Mouse (Mus musculus) heart, embryonic 16.5 days (tissue): Measurements from ENCODE around the gene Kcnj6. TPM values are rescaled to one million over a fixed set of nuclear protein-coding genes. Genes with fewer than 3 reads are reported as not detected.
A peak's percentile ranks its signal among the peaks of the same experiment; 100 is the strongest.

Experiments
- ATAC-seq: fragments of 200-750 bp; cut with Nextera tagmentation; replicated peaks from 2 replicates; pipeline ENCODE4 v1.8.0; 2017; ENCODE audit warnings: moderate number of reproducible peaks; ENCODE audit not compliant: insufficient read depth, low FRiP score; ENCODE audit errors: extremely low read depth
- H3K27ac ChIP-seq: fragments of 300-500 bp; sonication (generic); 2 replicates; pipeline ENCODE4 v1.5.1; 2014; ENCODE audit warnings: mild to moderate bottlenecking, low read length, control low read depth, moderate library complexity
- H3K27me3 ChIP-seq: fragments of 300-500 bp; sonication (generic); 2 replicates; pipeline ENCODE4 v1.6.1; 2014; ENCODE audit warnings: low read length, mixed read lengths; ENCODE audit not compliant: control insufficient read depth, insufficient read depth
- H3K36me3 ChIP-seq: fragments of 300-500 bp; sonication (generic); 2 replicates; pipeline ENCODE4 v1.6.1; 2014; ENCODE audit not compliant: control insufficient read depth, insufficient read depth
- H3K4me1 ChIP-seq: fragments of 300-500 bp; sonication (generic); 2 replicates; pipeline ENCODE4 v1.6.1; 2014; ENCODE audit warnings: low read length, mixed read lengths; ENCODE audit not compliant: control insufficient read depth, insufficient read depth
- H3K4me2 ChIP-seq: fragments of 300-500 bp; sonication (generic); 2 replicates; pipeline ENCODE4 v1.6.1; 2014; ENCODE audit warnings: low read depth, mild to moderate bottlenecking, control low read depth, low read length
- H3K4me3 ChIP-seq: fragments of 300-500 bp; sonication (generic); 2 replicates; pipeline ENCODE4 v1.5.1; 2014; ENCODE audit warnings: mild to moderate bottlenecking, control low read depth, low read length
- H3K9ac ChIP-seq: fragments of 300-500 bp; sonication (generic); 2 replicates; pipeline ENCODE4 v1.6.1; 2014; ENCODE audit warnings: low read length, control low read depth
- H3K9me3 ChIP-seq: fragments of 300-500 bp; sonication (generic); replicated peaks from 2 replicates; pipeline ENCODE4 v1.6.1; 2016; ENCODE audit warnings: low read length; ENCODE audit not compliant: control insufficient read depth
- WGBS: fragments of 180-500 bp; shearing (Covaris S2); extraction: QIAGEN DNeasy Blood & Tissue Kit; methylation state at CpG from one replicate; pipeline ENCODE4 v1.1.7; 2014; 5-methylcytosine and 5-hydroxymethylcytosine counted together
- polyA plus RNA-seq: library from polyadenylated mRNA; unstranded; fragments of >200 nt; fragmentation: Nextera tagmentation; extraction: Ambion mirVana; gene quantifications from 2 replicates; pipeline ENCODE4 v1.2.1, GENCODE M21; 2015

Kcnj6 gene
- 0.07 TPM in 1 of 2 replicates, not detected in the other for polyA plus RNA-seq

- Histone ChIP-seq H3K4me2 (peak within 1 kb of the TSS; percentile 44), H3K36me3 (no peaks in the 10 kb centered on the region), H3K4me1 (no peaks in the 10 kb centered on the region), H3K27me3 (peaks cover 37% of the 10 kb centered on the region), H3K27ac (no peak within 1 kb of the TSS), H3K9ac (no peak within 1 kb of the TSS), H3K9me3 (no peaks in the 10 kb centered on the region), H3K4me3 (peak within 1 kb of the TSS; percentile 12)
- ATAC-seq, result no peak
- WGBS, result 1% methylated on average over 43 of the region's 43 CpGs
Measured at GRCm38 (mm10) chr16:94997340-94997849, at the start of gene Kcnj6. Kcnj6 (minus strand) TSS chr16:94997701.

DNA sequence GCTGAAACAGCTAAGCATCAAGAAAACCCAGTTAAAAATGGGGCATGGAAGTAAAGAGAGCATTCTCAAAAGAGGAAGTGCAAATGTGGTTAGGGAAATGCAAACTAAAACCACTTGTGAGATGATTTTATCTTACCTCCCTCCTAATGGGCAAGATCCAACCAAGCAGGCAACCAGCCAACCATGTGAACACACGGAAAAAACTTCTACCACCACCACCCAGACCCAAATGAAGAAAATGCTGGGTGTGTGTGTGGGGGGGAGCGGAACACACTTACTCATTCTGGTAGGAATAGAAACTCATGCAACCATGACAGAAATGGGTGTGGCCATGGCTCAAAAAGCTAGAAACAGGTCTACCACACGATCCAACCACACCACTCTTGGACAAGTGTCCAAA is 12.4 kb upstream of the Kcnj6 start:
- Histone ChIP-seq H3K4me3 (no peak overlapping the region), H3K9me3 (no peaks in the 10 kb centered on the region), H3K4me2 (no peak overlapping the region), H3K4me1 (no peaks in the 10 kb centered on the region), H3K27ac (no peak overlapping the region), H3K27me3 (no peaks in the 10 kb centered on the region), H3K36me3 (no peaks in the 10 kb centered on the region), H3K9ac (no peak overlapping the region)
- ATAC-seq, result no peak
- 80% methylated on average over 3 of the region's 3 CpGs for WGBS

DNA sequence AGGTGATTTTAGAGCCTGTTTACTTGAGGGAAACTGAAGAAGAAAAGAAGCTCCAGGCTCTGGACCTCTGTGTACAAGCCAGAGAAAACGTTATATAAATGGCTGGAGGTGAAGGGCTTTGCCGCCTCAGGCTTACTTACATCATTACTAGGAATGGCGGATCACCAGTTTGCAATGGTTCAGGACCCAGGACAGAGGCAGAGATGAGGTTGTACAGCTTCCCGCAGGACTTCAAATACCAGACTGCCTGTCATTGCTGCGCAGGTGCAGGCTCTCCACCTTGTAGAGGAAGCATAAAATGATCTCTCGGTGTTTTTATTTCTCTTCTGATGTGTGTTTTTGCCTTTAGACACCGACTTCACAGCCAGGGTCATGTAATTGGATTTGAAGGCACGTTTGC is 7.1 kb upstream of the Kcnj6 start:
- Histone ChIP-seq H3K9ac (no peak overlapping the region), H3K4me1 (no peaks in the 10 kb centered on the region), H3K4me2 (no peak overlapping the region), H3K9me3 (no peaks in the 10 kb centered on the region), H3K27me3 (0 out of 2 replicates have a peak, but pooled peaks cover 3% of the 10 kb centered on the region), H3K4me3 (no peak overlapping the region), H3K27ac (no peak overlapping the region), H3K36me3 (no peaks in the 10 kb centered on the region)
- ATAC-seq, result no peak
- 25% methylated on average over 8 of the region's 8 CpGs for WGBS

- no peaks in the 10 kb centered on the region for H3K9me3 ChIP-seq
- H3K36me3 ChIP-seq, result no peaks in the 10 kb centered on the region
- H3K4me3 ChIP-seq, result no peak overlapping the region
- H3K4me1 ChIP-seq, result no peaks in the 10 kb centered on the region
- 61% methylated on average over 5 of the region's 5 CpGs for WGBS
- H3K27me3 ChIP-seq, result peaks cover 37% of the 10 kb centered on the region
- H3K27ac ChIP-seq, result no peak overlapping the region
- no peak for ATAC-seq
- H3K4me2 ChIP-seq, result no peak overlapping the region
- no peak overlapping the region for H3K9ac ChIP-seq
Measured at GRCm38 (mm10) chr16:94999551-94999950, 2.0 kb upstream of the Kcnj6 start.

- Histone ChIP-seq H3K27ac (no peak overlapping the region), H3K27me3 (peaks cover 37% of the 10 kb centered on the region), H3K4me3 (no peak overlapping the region), H3K9ac (no peak overlapping the region), H3K4me2 (no peak overlapping the region), H3K4me1 (no peaks in the 10 kb centered on the region), H3K9me3 (no peaks in the 10 kb centered on the region), H3K36me3 (no peaks in the 10 kb centered on the region)
- WGBS, result 57% methylated on average over 3 of the region's 3 CpGs
- ATAC-seq, result no peak
Measured at GRCm38 (mm10) chr16:94999019-94999418, 1.5 kb upstream of the Kcnj6 start.

GRCm38 (mm10) chr16:94996791-94997281 is 665 bp downstream of the Kcnj6 start:
- no peak for ATAC-seq
- Histone ChIP-seq H3K4me3 (no peak overlapping the region), H3K27ac (no peak overlapping the region), H3K4me2 (no peak overlapping the region), H3K36me3 (no peaks in the 10 kb centered on the region), H3K27me3 (peaks cover 37% of the 10 kb centered on the region), H3K9ac (no peak overlapping the region), H3K9me3 (no peaks in the 10 kb centered on the region), H3K4me1 (no peaks in the 10 kb centered on the region)
- WGBS, result 19% methylated on average over 16 of the region's 16 CpGs

DNA sequence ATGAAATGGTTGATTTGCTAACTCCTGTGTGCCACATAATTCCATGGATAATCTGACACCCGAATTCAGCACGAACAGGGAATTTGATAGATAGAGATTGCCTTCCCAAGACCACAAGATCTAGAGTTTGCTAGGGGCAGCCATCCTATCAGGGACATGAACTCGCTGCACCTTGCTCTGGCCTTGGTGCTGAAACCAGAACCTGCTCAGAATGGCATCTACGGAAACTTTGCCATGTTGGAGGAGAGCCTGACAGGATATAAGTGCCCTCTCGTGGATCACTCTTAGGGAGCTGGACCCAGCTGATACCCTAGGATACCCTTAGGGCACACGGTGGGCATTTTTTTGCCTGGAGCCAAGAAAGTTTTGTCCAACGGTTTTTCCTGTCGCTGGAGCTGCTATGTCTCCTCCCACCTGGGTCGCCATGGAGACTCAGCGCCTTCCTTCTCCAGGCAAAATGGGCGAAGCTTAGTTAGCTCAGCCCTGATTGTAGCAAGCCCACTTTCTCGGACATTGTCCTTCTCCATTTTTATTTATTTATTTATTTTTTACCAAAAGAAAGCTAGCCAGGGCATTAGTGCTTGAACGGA is 1.9 kb downstream of the Kcnj6 start:
- Histone ChIP-seq H3K4me2 (no peak overlapping the region), H3K27ac (no peak overlapping the region), H3K9me3 (no peaks in the 10 kb centered on the region), H3K4me1 (no peaks in the 10 kb centered on the region), H3K4me3 (no peak overlapping the region), H3K27me3 (peaks cover 37% of the 10 kb centered on the region), H3K36me3 (no peaks in the 10 kb centered on the region), H3K9ac (no peak overlapping the region)
- ATAC-seq, result no peak
- 12% methylated on average over 13 of the region's 13 CpGs for WGBS

GRCm38 (mm10) chr16:94994924-94995323 is 2.6 kb downstream of the Kcnj6 start:
- Histone ChIP-seq H3K9me3 (no peaks in the 10 kb centered on the region), H3K27ac (no peak overlapping the region)
- WGBS, result 50% methylated on average over 4 of the region's 4 CpGs

DNA sequence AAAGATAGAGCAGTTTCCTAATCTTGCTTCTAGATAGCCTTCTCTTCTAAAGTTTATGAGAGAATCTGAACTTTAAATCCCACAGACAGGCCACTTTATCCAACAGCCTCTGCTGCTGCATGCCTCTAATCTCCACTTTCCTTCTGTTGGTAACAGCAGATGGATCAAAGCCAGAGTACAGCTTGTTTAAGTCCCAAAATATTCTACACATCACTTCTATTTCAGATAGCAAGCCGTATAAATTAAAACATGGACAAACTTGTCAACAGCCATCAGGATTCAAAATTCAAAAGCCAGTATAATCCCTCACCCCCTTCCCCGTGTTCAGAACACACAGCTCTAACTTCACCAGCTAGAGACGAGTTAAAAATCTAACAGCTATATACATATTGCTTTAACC is 3.4 kb downstream of the Kcnj6 start:
- no peaks in the 10 kb centered on the region for H3K9me3 ChIP-seq
- no peak for ATAC-seq
- H3K36me3 ChIP-seq, result no peaks in the 10 kb centered on the region
- peaks cover 33% of the 10 kb centered on the region for H3K27me3 ChIP-seq
- H3K4me1 ChIP-seq, result no peaks in the 10 kb centered on the region
- H3K4me2 ChIP-seq, result no peak overlapping the region
- 64% methylated on average over 3 of the region's 3 CpGs for WGBS
- no peak overlapping the region for H3K9ac ChIP-seq
- H3K27ac ChIP-seq, result no peak overlapping the region
- no peak overlapping the region for H3K4me3 ChIP-seq

More at GRCm38 (mm10) chr16:94994924-94995323, 2.6 kb downstream of the Kcnj6 start:
- Histone ChIP-seq H3K9ac (no peak overlapping the region), H3K4me1 (no peaks in the 10 kb centered on the region), H3K36me3 (no peaks in the 10 kb centered on the region), H3K4me3 (no peak overlapping the region), H3K27me3 (peaks cover 37% of the 10 kb centered on the region), H3K4me2 (no peak overlapping the region)
- ATAC-seq, result no peak
